Mouse (Mus musculus): ENCODE results near the gene Krt77. TPM values are rescaled to one million over a fixed set of nuclear protein-coding genes. Genes with fewer than 3 reads are reported as not detected.

Krt77 gene
- total RNA-seq, 4 experiments from 2014 or later = not detected

GRCm38 (mm10) chr15:101834784-101835328 is 34.6 kb downstream of the Krt77 start:
- no peak for DNase-seq (ENCODE audit: low spot score in 2 of 2)

GRCm38 (mm10) chr15:101833131-101833530 is 36.4 kb downstream of the Krt77 start:
- DNase-seq (ENCODE audit: low spot score in 2 of 2) = no peak

- DNase-seq (ENCODE audit: low spot score in 2 of 2) = no peak
Measured at GRCm38 (mm10) chr15:101829441-101829840, 40.1 kb downstream of the Krt77 start.

GRCm38 (mm10) chr15:101821786-101822185 is 47.7 kb downstream of the Krt77 start:
- no peak for DNase-seq (ENCODE audit: low spot score in 2 of 2)

GRCm38 (mm10) chr15:101817875-101818274 is 51.6 kb downstream of the Krt77 start, which contains the start of gene Krt2:
Gene Krt2 (minus strand): TSS chr15:101818169.
- DNase-seq (ENCODE audit: low spot score in 2 of 2) = no peak

Small RNA genes within 50 kb of the gene (microRNA-seq; reads per million reads assigned to microRNA genes)
- not detected for gene Gm44356

Other genes with a start within 250 kb of the Krt77 start
- not detected for gene Gm5414, start 241.5 kb downstream of the Krt77 start, total RNA-seq (2022)
- gene Gm5478, start 222.3 kb downstream of the Krt77 start, total RNA-seq (2022) = not detected
- gene Krt6b, start 189.4 kb downstream of the Krt77 start, total RNA-seq (2022) = not detected
- not detected for gene Krt6a, start 175.4 kb downstream of the Krt77 start, total RNA-seq (2022)
- not detected for gene Krt5, start 156.8 kb downstream of the Krt77 start, total RNA-seq (2022)
- not detected for gene Krt71, start 126.6 kb downstream of the Krt77 start, total RNA-seq (2022)
- gene Krt72, start 83.2 kb downstream of the Krt77 start, total RNA-seq (2022) = not detected
- gene Krt73, start 67.4 kb downstream of the Krt77 start, total RNA-seq (2022) = not detected
- not detected for gene Krt2, start 51.5 kb downstream of the Krt77 start, total RNA-seq (2022)
- gene Krt1, start 18.9 kb downstream of the Krt77 start, total RNA-seq (2022) = not detected
- gene Krt76, start 23.2 kb upstream of the Krt77 start, total RNA-seq (2022) = not detected
- not detected for gene Krt4, start 55.0 kb upstream of the Krt77 start, total RNA-seq (2022)
- not detected for gene Krt79, start 70.6 kb upstream of the Krt77 start, total RNA-seq (2022)
- gene Krt78, start 84.6 kb upstream of the Krt77 start, total RNA-seq (2022) = not detected
- under 1 TPM in 1 of 4 experiments, not detected in 3; 0.32 TPM for gene Krt8, start 134.8 kb upstream of the Krt77 start, total RNA-seq (2022)
- 1 to 10 TPM in 1 of 4 experiments, under 1 TPM in 3; 0.29 to 2.0 (median 0.42) TPM for gene Krt18, start 158.5 kb upstream of the Krt77 start, total RNA-seq (2022)
- 100 to 1,000 TPM; 227 to 269 (median 241) TPM for gene Eif4b, start 204.1 kb upstream of the Krt77 start, total RNA-seq (2022)
- gene Tns2, start 230.7 kb upstream of the Krt77 start, total RNA-seq (2022) = 10 to 100 TPM; 17.3 to 37.7 (median 32.0) TPM

Measured in gastrocnemius, adult 8-10 months (tissue).